Mouse (Mus musculus) layer of hippocampus, postnatal 14 days (tissue): ENCODE results near the gene E2f6. TPM values are rescaled to one million over a fixed set of nuclear protein-coding genes. Genes with fewer than 3 reads are reported as not detected.

Experiments used
- DNase-seq, 2 experiments: peaks; one replicate each; pipeline ENCODE4 v3.0.0; 2021 to 2022; ENCODE audit warnings: low spot score in 2 of 2, mixed read lengths in 1 of 2
- total RNA-seq, 2 experiments: library from RNA; stranded (reverse); gene quantifications; 2 replicates each; pipeline ENCODE4 v1.2.3; 2021

The E2f6 gene
- total RNA-seq, 2 experiments from 2014 or later, result 22.6 to 27.3 TPM

GRCm38 (mm10) chr12:16844623-16845592, 34.1 kb downstream of the E2f6 start:
- no peak for DNase-seq

- DNase-seq, result no peak
Measured at GRCm38 (mm10) chr12:16847204-16847792, 36.5 kb downstream of the E2f6 start.

- DNase-seq, result no peak
Measured at GRCm38 (mm10) chr12:16848501-16848900, 37.7 kb downstream of the E2f6 start.

GRCm38 (mm10) chr12:16849821-16850220, 39.1 kb downstream of the E2f6 start:
- DNase-seq, result no peak

- peak; percentile 58 to 59 for DNase-seq
Measured at GRCm38 (mm10) chr12:16850431-16851375, 39.9 kb downstream of the E2f6 start.

- no peak for DNase-seq
Measured at GRCm38 (mm10) chr12:16853431-16854165, 42.8 kb downstream of the E2f6 start.

- peak; percentile 61 to 86 for DNase-seq
Measured at GRCm38 (mm10) chr12:16855632-16856305, 45.0 kb downstream of the E2f6 start.

GRCm38 (mm10) chr12:16856306-16856679, 45.5 kb downstream of the E2f6 start:
- no peak for DNase-seq

GRCm38 (mm10) chr12:16858081-16858480, 47.3 kb downstream of the E2f6 start:
- DNase-seq, result no peak

- no peak for DNase-seq
Measured at GRCm38 (mm10) chr12:16859781-16860180, 49.0 kb downstream of the E2f6 start.

GRCm38 (mm10) chr12:16860533-16860932, 49.8 kb downstream of the E2f6 start:
- no peak for DNase-seq

GRCm38 (mm10) chr12:16860961-16861360, 50.2 kb downstream of the E2f6 start:
- no peak for DNase-seq

GRCm38 (mm10) chr12:16864477-16864876, 53.7 kb downstream of the E2f6 start:
- no peak for DNase-seq

- no peak for DNase-seq
Measured at GRCm38 (mm10) chr12:16865871-16866270, 55.1 kb downstream of the E2f6 start.

GRCm38 (mm10) chr12:16866460-16866859, 55.7 kb downstream of the E2f6 start:
- no peak for DNase-seq

- no peak for DNase-seq
Measured at GRCm38 (mm10) chr12:16867306-16867705, 56.5 kb downstream of the E2f6 start.

- DNase-seq, result no peak
Measured at GRCm38 (mm10) chr12:16868618-16869017, 57.9 kb downstream of the E2f6 start.

GRCm38 (mm10) chr12:16869091-16869778, 58.5 kb downstream of the E2f6 start:
- no peak for DNase-seq

GRCm38 (mm10) chr12:16869870-16870404, 59.2 kb downstream of the E2f6 start:
- no peak for DNase-seq
